Mouse (Mus musculus) heart, adult 2 months (tissue): Measurements from ENCODE around the gene Pgghg. TPM values are rescaled to one million over a fixed set of nuclear protein-coding genes. Genes with fewer than 3 reads are reported as not detected.
A peak's percentile ranks its signal among the peaks of the same experiment; 100 is the strongest.

Experiments
- DNase-seq, 2 experiments: peaks; one replicate each; pipeline ENCODE4 v3.0.0; 2021
- H3K27ac ChIP-seq: fragments of 200-600 bp; 2 replicates; pipeline ENCODE4 v1.8.1; 2022
- H3K27me3 ChIP-seq: fragments of 200-500 bp; 2 replicates; pipeline ENCODE4 v1.6.1; 2012; ENCODE audit warnings: mild to moderate bottlenecking, low read length, inconsistent platforms, mixed read lengths; ENCODE audit not compliant: control insufficient read depth, insufficient read depth
- H3K36me3 ChIP-seq: fragments of 200-500 bp; 2 replicates; pipeline ENCODE4 v1.6.1; 2012; ENCODE audit warnings: low read length, inconsistent platforms; ENCODE audit not compliant: control insufficient read depth, insufficient read depth
- H3K4me1 ChIP-seq: fragments of 200-500 bp; 2 replicates; pipeline ENCODE4 v1.6.1; 2011; ENCODE audit warnings: low read length; ENCODE audit not compliant: control insufficient read depth, insufficient read depth
- H3K4me3 ChIP-seq: fragments of 200-600 bp; 2 replicates; pipeline ENCODE4 v1.8.1; 2022
- H3K79me2 ChIP-seq: fragments of 200-500 bp; replicated peaks from 2 replicates; pipeline ENCODE4 v1.6.1; 2012; ENCODE audit warnings: mild to moderate bottlenecking, inconsistent platforms, low read length, moderate library complexity, mixed read lengths; ENCODE audit not compliant: control insufficient read depth, insufficient read depth
- H3K9ac ChIP-seq: fragments of 200-500 bp; 2 replicates; pipeline ENCODE4 v1.6.1; 2012; ENCODE audit warnings: low read depth, mild to moderate bottlenecking, control low read depth, inconsistent platforms, low read length, mixed read lengths
- CTCF ChIP-seq: fragments of 200-600 bp; IDR thresholded peaks from 2 replicates; pipeline ENCODE4 v1.8.1; 2022; ENCODE audit warnings: antibody characterized with exemption, mild to moderate bottlenecking, moderate library complexity
- EP300 ChIP-seq: fragments of 200-500 bp; IDR thresholded peaks from 2 replicates; pipeline ENCODE4 v1.6.1; 2011; ENCODE audit warnings: low read depth, low read length, control low read depth; ENCODE audit not compliant: insufficient read depth
- POLR2A ChIP-seq: fragments of 200-500 bp; IDR thresholded peaks from 2 replicates; pipeline ENCODE4 v1.6.1; 2011; ENCODE audit warnings: mild to moderate bottlenecking, low read depth, low read length, control low read depth; ENCODE audit not compliant: insufficient read depth
- WGBS: fragments of 180-500 bp; shearing (Covaris S2); methylation state at CpG from one replicate; pipeline ENCODE4 v1.1.7; 2018; 5-methylcytosine and 5-hydroxymethylcytosine counted together
- intact Hi-C: fragments of 180-260 bp; cut with DNase I; formaldehyde crosslinking; loops from one replicate; pipeline ENCODE4 v1.15.1; 2025
- polyA plus RNA-seq: library from polyadenylated mRNA; depleted of rRNA; stranded (reverse); fragments of >200 nt; gene quantifications from 2 replicates; pipeline ENCODE4 v1.2.3, GENCODE M21; 2012
- total RNA-seq, 2 experiments: library from RNA; stranded (reverse); gene quantifications; 2 replicates each; pipeline ENCODE4 v1.2.3; 2021

Gene Pgghg
- total and polyA plus RNA-seq, 3 experiments: 4.0 to 13.0 (median 5.8) TPM

DNA sequence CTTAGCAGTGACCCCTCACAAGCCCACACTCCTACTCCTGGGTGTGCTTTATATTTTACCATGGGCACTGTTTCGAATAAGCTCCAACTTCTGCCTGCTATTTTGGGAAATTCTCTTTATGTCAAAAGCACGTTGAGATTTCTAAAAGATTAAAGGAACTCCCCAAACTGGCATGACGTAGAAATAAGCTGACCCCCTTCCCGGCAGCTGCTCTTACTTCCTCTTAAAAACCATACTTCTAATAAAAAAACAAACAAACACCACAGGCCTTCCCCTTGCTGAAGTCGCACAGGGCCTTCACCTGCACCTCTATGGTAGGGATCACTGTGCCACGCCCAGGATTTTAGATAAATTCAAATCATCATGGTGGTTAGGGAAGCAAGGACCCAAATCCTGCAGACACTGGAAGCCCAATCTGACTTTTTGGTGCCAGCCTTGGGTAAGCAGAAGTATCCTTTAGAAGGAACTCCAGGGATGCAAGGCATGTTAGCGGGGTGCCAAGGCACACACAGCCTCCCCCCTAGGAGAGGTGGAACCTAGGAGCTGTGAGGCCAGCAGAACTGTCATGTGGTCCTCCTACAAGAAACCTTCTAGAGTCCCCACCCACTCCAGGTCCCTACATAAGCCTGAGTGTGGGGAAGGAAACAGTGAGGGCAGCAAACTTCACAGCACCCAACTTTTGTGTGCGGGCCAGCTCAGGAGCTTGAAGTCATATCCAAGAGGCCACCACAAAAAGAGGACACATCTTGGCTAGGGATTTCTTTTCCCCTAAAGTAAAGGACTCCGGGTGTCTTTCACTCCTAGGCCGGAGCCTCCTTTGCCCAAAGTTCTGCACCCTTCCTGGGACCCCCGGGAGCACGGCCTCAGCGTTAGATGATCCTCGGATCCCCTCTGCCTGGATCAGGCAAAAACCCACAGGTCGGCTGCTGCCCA lies 12.9 kb downstream of the Pgghg start:
- H3K4me1 ChIP-seq: peaks cover 38% of the 10 kb centered on the region
- no peaks in the 10 kb centered on the region for H3K27me3 ChIP-seq
- TF ChIP-seq EP300 (no peak), POLR2A (peak; percentile 23; the same call in 1 of the 2 replicates)
- intact Hi-C loops: loop anchor here (1.0 kb wide), 1 partner anchor 12 kb away; no protein-coding TSS in a partner anchor
- H3K79me2 ChIP-seq: 0 out of 2 replicates have a peak, but pooled peaks cover 2% of the 10 kb centered on the region
- peaks cover 3% of the 10 kb centered on the region; the same call in 1 of the 2 replicates for H3K36me3 ChIP-seq
- WGBS: 37% methylated on average over 15 of the region's 15 CpGs
- peak overlapping the region; percentile 30 for H3K9ac ChIP-seq
- peak overlapping the region; percentile 69 for H3K4me3 ChIP-seq
- peak; percentile 55 to 56 for DNase-seq
- H3K27ac ChIP-seq: peak overlapping the region; percentile 95

DNA sequence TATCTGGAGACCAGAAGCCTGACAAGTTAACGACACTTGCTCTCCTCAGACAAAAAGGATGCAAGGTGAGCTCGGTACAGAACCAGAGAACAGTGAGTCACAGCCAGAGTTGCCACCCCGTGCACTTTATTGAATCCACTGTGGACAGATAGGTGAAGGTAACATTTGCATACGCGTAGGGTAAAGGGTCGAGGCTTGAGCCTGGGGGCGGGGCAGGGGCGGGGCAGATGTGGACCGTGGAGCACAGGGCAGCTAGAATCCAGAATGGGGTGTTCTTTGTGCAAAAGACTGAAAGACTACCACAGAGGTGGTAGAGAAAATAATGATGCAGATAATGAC lies 13.5 kb downstream of the Pgghg start:
- intact Hi-C loops: loop anchor here (5.0 kb wide), 1 partner anchor 47 kb away; no protein-coding TSS in a partner anchor
- Histone ChIP-seq H3K79me2 (0 out of 2 replicates have a peak, but pooled peaks cover 2% of the 10 kb centered on the region), H3K9ac (peak overlapping the region; percentile 67), H3K4me3 (peak overlapping the region; percentile 69), H3K36me3 (peaks cover 3% of the 10 kb centered on the region; the same call in 1 of the 2 replicates), H3K27ac (peak overlapping the region; percentile 95), H3K27me3 (no peaks in the 10 kb centered on the region), H3K4me1 (peaks cover 39% of the 10 kb centered on the region)
- DNase-seq: peak in 1 of 2 experiments; percentile 46
- whole genome bisulfite sequencing: 17% methylated on average over 9 of the region's 9 CpGs
- TF ChIP-seq POLR2A: no peak
- TF ChIP-seq CTCF: no peak
- no peak for TF ChIP-seq EP300

DNA sequence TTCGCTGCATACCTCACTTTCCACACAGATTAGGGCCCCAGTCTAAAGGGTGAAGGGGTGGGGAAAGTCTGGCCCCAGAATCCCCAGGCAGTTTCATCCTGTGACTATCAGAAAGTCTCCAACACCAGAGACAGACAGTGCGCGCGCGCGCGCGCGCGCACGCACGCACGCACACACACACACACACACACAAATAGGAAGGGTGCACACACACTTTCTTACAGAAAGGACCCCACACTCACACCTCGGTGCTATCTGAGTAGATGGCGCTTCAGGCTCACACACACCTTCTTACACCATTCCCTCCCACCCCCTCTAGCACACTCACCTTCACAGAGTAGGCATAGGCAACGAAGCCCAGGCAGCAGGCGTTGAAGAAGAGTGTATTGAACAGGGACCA lies 14.2 kb downstream of the Pgghg start:
- intact Hi-C loops: loop anchor here (5.0 kb wide), 1 partner anchor 48 kb away; no protein-coding TSS in a partner anchor
- 13% methylated on average over 17 of the region's 17 CpGs for WGBS
- peaks cover 34% of the 10 kb centered on the region for H3K4me1 ChIP-seq

DNA sequence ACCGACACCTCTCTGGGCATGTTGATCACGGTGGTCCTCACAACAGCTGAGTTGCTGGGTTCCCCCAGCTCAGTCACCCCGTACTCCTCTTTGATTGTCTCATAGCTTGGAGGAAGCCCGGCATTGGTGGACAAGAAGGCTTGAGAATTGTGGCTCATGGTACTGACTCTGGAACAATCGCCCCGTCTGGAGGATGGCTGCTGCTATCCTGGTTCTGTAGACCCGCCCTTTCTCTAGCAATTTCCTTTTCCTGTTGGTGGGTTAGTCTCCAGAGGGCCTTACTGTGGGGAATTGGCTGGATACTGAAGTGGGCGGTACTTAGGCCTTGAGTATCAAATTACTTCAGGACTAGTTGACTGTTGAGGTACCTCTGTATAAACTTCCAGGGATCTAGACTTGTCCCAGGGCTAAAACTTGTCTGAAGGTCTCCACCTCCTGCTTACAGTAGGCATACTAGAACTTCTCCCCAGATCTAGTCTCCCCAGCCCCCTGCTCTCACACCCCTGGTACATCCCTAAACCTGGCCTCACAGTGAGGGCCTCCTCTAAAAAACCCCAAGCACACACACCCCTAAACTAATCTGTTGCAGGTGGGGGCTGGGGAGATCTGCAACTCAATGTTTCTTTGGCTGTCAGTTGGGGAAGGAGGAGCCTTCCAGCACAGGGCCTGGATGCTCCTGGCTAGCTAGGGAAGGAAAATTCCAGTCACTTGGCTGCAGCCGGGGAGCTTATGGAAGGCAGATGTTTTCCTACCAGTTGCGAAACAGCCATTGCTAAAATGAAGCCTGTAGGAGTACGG lies 14.8 kb downstream of the Pgghg start, which contains the start of the genes Gm45717 and Ifitm2:
Gene Gm45717 (minus strand): TSS at position 180 of the 798 bp plus-strand sequence.
Gene Ifitm2 (minus strand): TSS at position 230 of the 798 bp plus-strand sequence.
- TF ChIP-seq POLR2A: peak; percentile 96
- TF ChIP-seq CTCF: no peak
- TF ChIP-seq EP300: peak; percentile 90
- peak within 1 kb of the TSS; percentile 67 for H3K9ac ChIP-seq
- no peaks in the 10 kb centered on the region for H3K27me3 ChIP-seq
- H3K27ac ChIP-seq: peak within 1 kb of the TSS; percentile 95
- WGBS: 12% methylated on average over 11 of the region's 11 CpGs
- peak; percentile 81 to 89 for DNase-seq
- H3K79me2 ChIP-seq: no peaks in the 10 kb centered on the region
- peaks cover 3% of the 10 kb centered on the region; the same call in 1 of the 2 replicates for H3K36me3 ChIP-seq
- H3K4me3 ChIP-seq: peak within 1 kb of the TSS; percentile 69
- H3K4me1 ChIP-seq: peaks cover 28% of the 10 kb centered on the region
- intact Hi-C loops: loop anchor here (5.0 kb wide), 1 partner anchor 49 kb away; no protein-coding TSS in a partner anchor

More for the DNA sequence above, 14.2 kb downstream of the Pgghg start:
- Histone ChIP-seq H3K36me3 (peaks cover 3% of the 10 kb centered on the region; the same call in 1 of the 2 replicates), H3K9ac (peak overlapping the region; percentile 67), H3K79me2 (no peaks in the 10 kb centered on the region), H3K27ac (peak overlapping the region; percentile 95), H3K4me3 (peak overlapping the region; percentile 69), H3K27me3 (no peaks in the 10 kb centered on the region)
- DNase-seq: no peak
- TF ChIP-seq EP300: no peak
- no peak for TF ChIP-seq CTCF

DNA sequence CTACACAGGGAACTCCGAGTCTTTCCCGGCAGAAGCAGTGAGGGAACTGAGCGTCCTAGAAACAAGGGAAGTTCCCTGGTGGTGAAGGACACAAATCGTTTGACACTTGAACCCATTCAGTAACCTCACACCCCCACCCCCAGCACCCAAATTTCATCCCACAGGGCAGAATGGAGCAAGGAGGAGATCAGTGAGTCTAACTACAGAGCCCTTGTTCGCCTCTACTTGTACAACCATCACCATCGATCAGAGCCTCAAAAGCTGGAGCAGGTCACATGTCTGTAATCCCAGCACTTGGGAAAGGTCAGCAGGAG lies 15.3 kb downstream of the Pgghg start:
- intact Hi-C loops: loop anchor here (5.0 kb wide), 1 partner anchor 49 kb away; no protein-coding TSS in a partner anchor
- H3K9ac ChIP-seq: peak overlapping the region; percentile 29; the same call in 1 of the 2 replicates
- peaks cover 24% of the 10 kb centered on the region for H3K4me1 ChIP-seq
- 38% methylated on average over 6 of the region's 6 CpGs for WGBS
- no peaks in the 10 kb centered on the region for H3K27me3 ChIP-seq
- H3K4me3 ChIP-seq: no peak overlapping the region
- H3K79me2 ChIP-seq: no peaks in the 10 kb centered on the region
- H3K27ac ChIP-seq: peak overlapping the region; percentile 95
- no peak for DNase-seq
- H3K36me3 ChIP-seq: peaks cover 3% of the 10 kb centered on the region; the same call in 1 of the 2 replicates
- TF ChIP-seq CTCF (no peak), POLR2A (peak; percentile 48), EP300 (no peak; the same call in 1 of the 2 replicates)
